Mouse (Mus musculus) kidney, adult 9 months (tissue): ENCODE results near the gene Nxnl1.
A peak's percentile ranks its signal among the peaks of the same experiment; 100 is the strongest.

Experiments
- DNase-seq: peaks from one replicate; pipeline ENCODE4 v3.0.0; 2022

Nxnl1 gene

DNA sequence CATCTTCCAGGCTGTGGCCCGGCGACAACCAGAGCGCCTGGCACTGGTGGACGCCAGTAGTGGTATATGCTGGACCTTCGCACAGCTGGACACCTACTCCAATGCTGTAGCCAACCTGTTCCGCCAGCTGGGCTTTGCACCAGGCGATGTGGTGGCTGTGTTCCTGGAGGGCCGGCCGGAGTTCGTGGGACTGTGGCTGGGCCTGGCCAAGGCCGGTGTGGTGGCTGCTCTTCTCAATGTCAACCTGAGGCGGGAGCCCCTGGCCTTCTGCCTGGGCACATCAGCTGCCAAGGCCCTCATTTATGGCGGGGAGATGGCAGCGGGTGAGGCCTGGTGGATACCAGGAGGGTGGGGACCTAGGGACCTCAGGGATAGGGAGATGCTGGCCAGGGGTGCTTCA, 13.1 kb upstream of the Nxnl1 start:
- DNase-seq = no peak

DNA sequence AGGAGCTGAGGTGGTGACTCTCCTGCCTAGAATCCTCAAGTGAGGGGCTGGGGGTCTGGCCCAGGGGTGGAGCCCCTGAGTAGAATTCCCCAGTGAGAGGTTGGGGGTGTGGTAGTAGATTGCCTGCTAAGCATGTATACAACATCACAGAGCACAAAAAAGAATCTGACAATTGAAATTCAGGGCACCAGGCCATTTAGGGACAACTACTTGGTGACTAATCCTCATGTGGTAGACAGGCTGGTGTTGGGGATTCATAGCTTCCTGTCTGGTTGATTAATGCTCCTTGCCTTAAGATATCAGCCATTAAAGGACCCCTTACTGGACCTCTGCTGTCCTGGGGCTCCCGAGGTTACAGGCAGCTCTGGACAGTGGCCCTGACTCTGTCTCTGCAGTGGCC, 12.6 kb upstream of the Nxnl1 start:
- DNase-seq = no peak

DNA sequence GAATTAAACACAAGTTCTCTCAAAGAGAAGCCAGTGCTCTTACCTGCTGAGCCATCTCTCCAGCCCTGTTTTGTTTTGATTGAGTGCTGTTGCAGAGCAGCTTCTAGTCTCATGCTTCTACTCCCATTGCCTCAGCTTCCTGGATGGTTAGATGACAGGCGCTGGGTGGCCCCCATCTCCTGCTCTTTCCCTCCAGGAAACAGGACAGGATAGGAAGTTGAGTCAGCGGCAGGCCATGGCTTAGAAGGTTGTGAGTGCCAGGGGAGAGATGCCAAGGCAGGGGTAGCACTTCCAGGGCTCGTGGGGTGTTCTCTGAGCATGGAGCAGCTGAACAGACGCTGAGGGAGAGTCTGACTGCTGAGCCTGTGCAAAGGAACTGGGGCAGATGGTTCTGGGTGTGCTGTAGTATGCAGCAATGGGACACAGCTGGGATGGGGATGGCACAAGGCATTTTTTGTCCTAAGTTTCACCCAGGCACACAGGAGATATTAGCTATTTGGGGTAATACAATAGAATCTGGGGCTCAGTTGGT, 11.5 kb upstream of the Nxnl1 start:
- no peak for DNase-seq

DNA sequence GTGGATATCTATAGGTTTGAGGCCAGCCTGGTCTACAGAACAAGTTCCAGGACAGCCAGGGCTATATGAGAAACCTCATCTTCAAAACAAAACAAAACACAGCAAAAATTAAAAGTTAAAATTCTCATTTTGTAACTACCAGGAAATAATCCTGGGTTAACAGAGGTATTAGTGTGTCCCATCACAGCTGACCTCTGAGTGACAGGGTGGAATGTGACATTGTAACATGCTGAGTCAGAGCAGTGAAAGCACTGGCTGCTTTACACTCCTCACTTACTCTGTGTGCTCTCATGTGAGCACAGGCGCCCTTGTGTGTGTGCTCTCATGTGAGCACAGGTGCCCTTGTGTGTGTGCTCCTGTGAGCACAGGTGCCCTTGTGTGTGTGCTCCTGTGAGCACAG, 8.6 kb upstream of the Nxnl1 start:
- no peak for DNase-seq

DNA sequence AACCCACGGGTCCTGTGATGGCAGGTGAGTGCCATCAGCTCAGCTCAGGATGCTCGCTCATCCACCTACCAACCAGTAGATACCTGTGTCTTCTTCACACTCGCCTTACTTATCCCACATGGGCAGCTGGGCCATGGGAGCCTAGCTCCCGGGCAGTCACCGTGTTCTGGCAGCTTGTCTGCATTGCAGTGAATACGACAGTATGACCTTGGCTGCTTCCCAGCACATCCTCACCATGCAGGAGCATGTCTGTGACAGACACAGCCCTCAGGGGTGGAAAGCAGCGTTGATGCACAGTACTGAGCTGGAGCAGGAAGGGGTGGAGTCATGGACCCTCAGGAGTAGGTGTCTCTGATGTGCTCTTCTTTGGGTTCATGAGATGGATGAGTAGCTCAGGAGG, 8.0 kb upstream of the Nxnl1 start:
- DNase-seq = no peak

DNA sequence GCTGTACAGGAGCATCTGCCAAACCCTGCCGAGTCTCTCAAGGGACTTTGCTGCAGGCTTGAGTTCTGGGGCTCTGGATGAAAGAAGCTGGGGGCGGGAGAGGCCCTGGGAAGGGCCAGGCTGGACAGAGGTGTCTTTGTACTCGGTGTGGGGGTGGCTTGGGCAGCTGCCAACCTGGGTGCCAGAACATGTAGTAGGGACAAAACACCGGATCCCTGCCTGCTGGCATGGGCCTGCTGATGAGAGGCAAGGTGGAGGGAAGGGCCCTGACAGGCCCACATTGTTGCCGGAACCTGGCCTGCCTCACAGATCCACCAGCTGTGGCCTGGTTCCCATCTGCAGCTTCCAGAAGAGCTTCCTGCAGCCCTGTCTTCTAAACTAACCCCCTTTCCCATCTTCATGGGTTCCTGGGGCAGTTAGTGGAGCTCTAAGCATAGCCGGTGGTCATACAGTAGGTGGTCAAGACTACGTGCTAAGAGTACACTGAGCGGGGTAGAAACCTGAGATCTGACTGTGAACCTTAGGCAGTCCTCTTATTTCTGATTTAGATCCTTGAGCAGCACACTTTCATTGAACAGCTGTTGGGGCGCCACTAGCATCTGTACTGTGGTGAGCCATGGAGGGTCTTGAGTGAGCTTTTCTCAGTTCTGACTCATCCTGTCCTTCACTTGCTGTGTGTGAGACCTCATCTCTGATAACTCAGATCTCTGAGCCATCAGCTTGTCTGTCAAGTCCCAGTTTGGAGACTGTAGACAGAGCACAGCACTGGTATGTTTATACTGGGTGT, 6.6 kb upstream of the Nxnl1 start:
- peak; percentile 74 for DNase-seq

DNA sequence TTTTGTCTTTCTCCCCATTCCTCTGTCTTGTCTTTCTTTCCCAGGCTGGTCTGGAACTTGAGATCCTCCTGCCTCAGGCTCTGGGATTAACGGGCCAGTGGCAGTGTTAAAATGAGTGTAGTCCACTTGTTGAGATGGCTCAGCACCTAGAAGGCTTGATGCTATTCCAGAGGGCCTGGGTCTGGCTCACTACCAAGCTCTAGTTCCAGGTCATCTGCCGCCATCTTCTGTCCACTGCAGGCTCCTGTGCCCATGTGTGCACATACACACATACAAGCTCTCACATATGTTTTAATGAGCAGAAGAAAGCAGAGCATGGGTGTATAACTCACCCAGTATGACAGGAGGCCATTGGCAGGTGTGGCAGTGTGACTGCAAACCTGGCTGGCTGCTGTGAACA, 5.7 kb upstream of the Nxnl1 start:
- DNase-seq = peak; percentile 40

- peak; percentile 99 for DNase-seq
These were observed 4.0 kb upstream of the Nxnl1 start for GRCm38 (mm10) chr8:71570291-71570954.

DNA sequence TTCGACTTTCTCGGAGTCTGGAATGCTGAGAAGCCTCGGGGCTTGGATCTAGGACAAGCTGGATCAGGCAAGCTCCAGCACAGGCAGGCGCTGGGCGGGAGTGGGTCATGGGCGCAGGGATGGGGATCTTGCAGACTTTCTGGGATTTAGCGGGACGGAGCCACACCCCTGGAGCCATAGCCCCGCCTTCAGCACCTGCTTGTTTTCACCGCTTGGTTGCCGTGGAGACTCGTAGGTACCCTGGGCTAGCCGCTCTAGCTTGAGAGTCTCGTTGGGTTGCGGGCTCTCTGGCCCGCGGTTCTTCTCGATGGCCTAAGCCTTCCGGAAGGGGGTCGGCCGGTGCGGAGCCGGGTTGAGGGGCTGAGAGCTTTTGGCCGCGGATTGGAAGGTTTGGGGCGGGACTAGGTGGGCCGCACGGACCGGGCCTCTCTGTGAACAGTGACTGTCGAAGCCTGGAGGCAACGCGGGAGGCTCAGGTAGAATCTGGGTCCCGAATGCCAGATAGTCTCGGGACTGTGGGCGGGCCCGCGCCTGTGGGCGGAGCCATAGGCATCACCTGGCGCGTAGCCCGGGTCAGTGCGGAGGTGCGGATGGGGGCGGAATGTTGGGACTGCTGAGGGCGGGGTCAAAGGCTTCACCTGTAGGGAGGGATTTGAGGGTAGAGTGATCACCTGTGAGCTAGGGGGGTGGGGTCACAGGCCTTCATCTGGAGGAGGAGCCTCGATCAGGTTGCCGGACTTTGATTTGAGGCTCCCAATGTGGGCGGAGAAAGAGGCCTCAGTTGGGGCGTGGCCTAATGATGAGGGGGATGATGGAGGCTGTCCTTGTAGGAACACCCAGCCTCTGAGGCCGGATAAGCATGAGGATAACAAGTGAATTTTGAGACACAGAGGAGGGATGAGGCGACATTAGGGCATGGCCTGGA, 3.2 kb upstream of the Nxnl1 start:
- DNase-seq = peak; percentile 99

GRCm38 (mm10) chr8:71568941-71569340, 2.5 kb upstream of the Nxnl1 start:
- DNase-seq = no peak

DNA sequence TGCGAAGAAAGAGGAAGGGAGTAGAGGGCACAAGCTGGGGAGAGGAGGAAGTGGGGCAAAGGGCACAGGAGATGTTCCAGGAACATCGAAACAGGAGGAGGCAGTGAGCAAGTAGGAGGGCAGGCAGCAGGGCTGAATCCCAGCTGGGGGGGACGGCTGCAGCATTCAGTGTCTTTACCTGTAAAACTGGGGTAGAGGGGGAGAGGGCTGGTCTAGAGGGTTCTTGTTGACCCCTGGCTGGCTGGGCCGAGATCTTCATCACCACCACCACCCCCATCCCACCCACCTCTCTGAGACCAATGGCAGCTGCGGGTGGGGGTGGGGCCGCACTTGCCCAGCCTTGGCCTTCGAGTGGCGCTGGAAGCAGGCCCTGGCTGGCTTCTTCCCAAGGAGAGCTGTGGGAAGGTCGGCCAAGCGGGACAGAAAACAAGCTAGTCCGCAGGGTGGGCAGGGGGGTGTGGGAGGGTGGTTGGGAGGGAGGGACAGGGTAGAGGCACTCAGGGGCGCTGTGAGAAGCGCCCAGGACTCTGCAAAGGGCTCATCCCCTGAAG, 2.1 kb upstream of the Nxnl1 start, which contains the start of gene Slc27a1:
TSS of gene Slc27a1 (plus strand) at position 496 of the 551 bp plus-strand sequence.
- DNase-seq = peak; percentile 92

DNA sequence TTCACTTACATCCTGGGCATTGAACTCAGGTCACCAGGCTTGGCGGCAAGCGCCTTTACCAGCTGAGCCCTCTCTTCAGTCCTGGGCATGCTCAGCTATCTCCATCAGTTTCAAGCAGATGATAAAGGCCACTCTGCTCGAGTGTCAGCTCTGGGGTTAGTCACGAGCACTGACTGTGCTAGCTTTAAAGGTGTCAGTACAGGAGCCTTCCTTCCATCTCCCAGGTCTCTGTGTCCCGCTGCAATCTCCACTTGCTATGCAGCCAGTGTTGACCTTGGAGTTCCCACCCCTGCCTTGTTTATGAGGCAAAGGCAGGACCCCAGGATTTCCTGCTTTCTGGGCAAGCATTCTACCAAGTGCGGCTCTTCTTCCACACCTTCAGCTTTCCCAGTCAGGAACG, 1.2 kb upstream of the Nxnl1 start:
- DNase-seq = no peak

- no peak for DNase-seq
These were observed 2.4 kb downstream of the Nxnl1 start for GRCm38 (mm10) chr8:71563992-71564391.

- peak; percentile 79 for DNase-seq
These were observed 3.6 kb downstream of the Nxnl1 start for GRCm38 (mm10) chr8:71562751-71563150.

DNA sequence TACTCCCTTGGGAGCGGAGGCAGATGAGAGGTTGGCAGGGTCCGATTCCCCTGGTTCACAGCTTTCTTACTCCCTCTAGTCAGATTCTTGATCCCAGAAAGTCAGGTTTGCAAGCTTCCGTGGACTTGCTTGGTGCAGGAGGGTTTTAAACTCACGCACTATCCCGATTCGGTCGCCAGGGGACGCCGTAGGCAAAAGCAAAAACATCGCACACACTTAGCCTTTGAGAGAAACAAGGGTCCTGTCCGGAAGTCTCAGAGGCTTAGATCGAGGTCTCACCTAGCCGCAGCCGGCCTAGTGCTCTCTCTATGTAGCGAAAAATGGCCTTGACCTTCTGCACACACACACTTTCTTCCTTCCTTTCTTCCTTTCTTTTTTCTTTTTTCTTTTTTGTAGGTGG, 5.0 kb downstream of the Nxnl1 start:
- peak; percentile 70 for DNase-seq

DNA sequence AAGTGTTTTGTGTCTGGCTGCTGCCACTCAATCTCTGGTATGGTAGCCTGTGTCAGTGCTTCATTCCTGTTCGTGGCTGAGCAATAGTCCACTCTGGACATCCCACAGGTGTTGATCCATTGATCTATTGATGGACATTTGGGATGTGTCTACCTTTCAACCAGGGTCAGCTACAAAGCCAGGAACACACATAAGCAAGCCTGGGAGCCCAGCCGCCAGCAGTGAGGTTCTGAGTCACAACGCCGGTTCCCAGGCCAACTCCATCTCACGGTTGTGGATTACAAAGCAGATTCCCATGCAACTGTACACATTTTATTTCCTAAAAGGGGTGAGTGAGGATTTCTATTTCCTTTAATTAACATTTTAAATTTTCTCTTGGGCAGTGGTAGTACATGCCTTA, 5.6 kb downstream of the Nxnl1 start:
- DNase-seq = no peak

DNA sequence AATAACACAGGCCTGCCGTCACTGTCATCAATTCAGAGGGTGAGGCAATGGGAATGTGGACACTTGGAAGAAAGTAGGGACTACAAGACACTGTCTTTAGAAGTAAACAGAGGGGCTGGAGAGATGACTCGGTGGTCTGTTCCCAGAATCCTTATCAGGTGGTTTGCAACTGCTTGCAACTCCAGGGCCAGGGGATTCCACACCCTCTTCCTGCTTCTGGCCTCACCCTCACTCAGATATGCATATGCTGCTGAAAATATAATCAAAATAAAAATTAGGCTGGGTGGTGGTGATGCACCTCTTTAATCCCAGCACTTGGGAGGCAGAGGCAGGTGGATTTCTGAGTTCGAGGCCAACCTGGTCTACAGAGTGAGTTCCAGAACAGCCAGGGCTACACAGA, 6.3 kb downstream of the Nxnl1 start:
- DNase-seq = no peak

DNA sequence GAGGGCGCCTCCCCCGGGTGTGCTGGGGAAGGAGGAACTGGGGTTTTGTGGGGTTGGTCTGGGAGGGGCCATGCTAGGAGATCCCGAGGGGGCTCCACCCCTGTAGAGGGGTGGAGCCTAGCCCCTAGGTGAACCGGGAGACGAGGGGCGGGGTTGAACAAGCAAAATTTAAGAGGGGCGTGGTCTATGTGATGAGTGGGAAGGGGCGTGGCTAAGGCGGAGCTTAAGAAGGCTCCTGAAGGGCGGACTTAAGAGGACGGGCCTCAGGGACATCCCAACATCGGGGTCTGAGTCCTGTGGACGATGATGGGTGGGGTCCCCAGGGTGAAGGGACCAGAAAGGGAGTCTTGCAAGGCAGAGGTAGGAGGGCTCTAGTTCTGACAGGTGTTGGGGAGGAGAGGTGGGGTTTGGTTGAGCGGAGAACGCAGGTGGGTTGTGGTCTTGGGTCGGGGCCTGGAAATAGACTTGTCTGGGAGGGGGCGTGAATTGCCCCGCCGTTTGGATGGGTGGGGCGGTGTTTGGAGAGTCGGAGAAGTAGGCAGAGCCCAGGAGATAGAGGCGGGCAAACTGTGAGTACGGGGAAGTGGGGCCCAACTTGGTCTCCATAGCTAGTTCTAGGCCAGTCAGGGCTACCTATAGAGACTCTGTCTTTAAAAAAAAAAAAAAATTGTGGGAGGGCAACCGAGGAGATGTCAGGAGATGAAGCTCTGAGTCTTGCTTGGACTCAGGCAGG, 7.3 kb downstream of the Nxnl1 start:
- DNase-seq = peak; percentile 90

GRCm38 (mm10) chr8:71558071-71558957, 8.1 kb downstream of the Nxnl1 start, which contains the start of gene Tmem221:
Gene Tmem221, minus strand, starts transcription at chr8:71558871.
- DNase-seq = no peak

DNA sequence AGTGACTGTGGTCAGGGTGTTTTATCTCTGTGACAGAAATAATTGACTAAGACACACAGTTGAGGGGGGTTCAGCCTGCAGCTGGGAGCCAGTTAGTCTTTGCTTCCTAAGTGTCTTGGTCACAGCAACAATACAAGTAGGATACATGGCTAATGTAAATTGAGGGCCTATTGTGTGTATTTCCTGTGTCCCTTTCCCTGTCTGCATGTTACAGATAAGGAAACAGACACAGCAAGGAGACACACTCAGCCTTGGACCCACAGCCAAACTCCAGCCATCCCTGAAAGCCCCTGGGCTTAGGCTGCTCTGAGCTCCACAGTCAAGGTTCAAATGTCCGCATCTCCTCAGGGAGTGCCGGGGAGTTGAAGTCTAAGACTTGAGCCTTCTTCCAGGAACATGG, 11.8 kb downstream of the Nxnl1 start:
- DNase-seq = no peak

GRCm38 (mm10) chr8:71554001-71554400, 12.4 kb downstream of the Nxnl1 start:
- DNase-seq = no peak
